In genomic region chr9:70679132-70680091, GRCm38 (mm10) we compare ENCODE assay signal across 8 mouse cellular contexts. TPM values are rescaled to one million over a fixed set of nuclear protein-coding genes. Genes with fewer than 3 reads are reported as not detected.
DNase-seq lines count a peak whose midpoint lies in the region; ATAC-seq and TF ChIP-seq lines count a peak whose summit lies in the region.

No protein-coding gene starts in this region.

- WGBS in forebrain, embryonic 13.5 days, result 1% methylated on average over 51 of the region's 103 CpGs

- peak overlapping the region; percentile 98 for H3K9ac ChIP-seq in MEL (ENCODE audit: control insufficient read depth, low read depth, low read length, poor library complexity, severe bottlenecking)
- peak overlapping the region; percentile 94 for H3K9ac ChIP-seq in forebrain, embryonic 13.5 days

- peak in 1 of 2 experiments; percentile 9; a peak in 1 of 4 replicates for TF ChIP-seq EP300 in MEL (IDR thresholded peaks at IDR 0.05; ENCODE audit: low read depth in 1 of 2, low read length in 2 of 2)

- peak; percentile 78 for DNase-seq in MEL (ENCODE audit: low read depth, low spot score)
- peak; percentile 68 for DNase-seq in brain, embryonic 14.5 days (ENCODE audit: low read depth)
- peak; percentile 21 for DNase-seq in heart, postnatal 25 days (ENCODE audit: low spot score)
- DNase-seq in layer of hippocampus, adult 18-20 months (ENCODE audit: low spot score in 2 of 2), result peak; percentile 9 to 14
- DNase-seq in lung, postnatal 10 days, result peak; percentile 62
- peak; percentile 8 for DNase-seq in ovary, adult 18-20 months (ENCODE audit: low spot score)
- DNase-seq in thymus, postnatal 4 days, result peak; percentile 73

- peak overlapping the region; percentile 60 to 99 for H3K4me3 ChIP-seq in MEL (ENCODE audit: control insufficient read depth in 1 of 2, insufficient read depth in 1 of 2, low read depth in 2 of 2, low read length in 2 of 2)
- H3K4me3 ChIP-seq in forebrain, embryonic 13.5 days, result peak overlapping the region; percentile 97

- H3K36me3 ChIP-seq in MEL (ENCODE audit: control insufficient read depth in 1 of 2, insufficient read depth in 2 of 2, low read length in 2 of 2), result peaks cover 2 to 40% of the 10 kb centered on the region in 2 experiments
- H3K36me3 ChIP-seq in forebrain, embryonic 13.5 days (ENCODE audit: poor library complexity, severe bottlenecking), result no peaks in the 10 kb centered on the region

- no peak; the same call in 1 of the 2 replicates for ATAC-seq in forebrain, embryonic 13.5 days

- peak overlapping the region; percentile 89 for H3K4me2 ChIP-seq in forebrain, embryonic 13.5 days

- peak in 1 of 2 experiments; percentile 33; a peak in 1 of 4 replicates for TF ChIP-seq POLR2A in MEL (IDR thresholded peaks at IDR 0.05; ENCODE audit: control insufficient read depth in 1 of 2, insufficient read depth in 1 of 2, low read depth in 1 of 2, low read length in 2 of 2, poor library complexity in 1 of 2)
- no peak for TF ChIP-seq POLR2A in brain, embryonic 14.5 days (IDR thresholded peaks at IDR 0.05; ENCODE audit: borderline replicate concordance, extremely low read depth, insufficient read depth, insufficient read length, poor library complexity, severe bottlenecking)

- H3K27ac ChIP-seq in MEL (ENCODE audit: control insufficient read depth, low read depth, low read length), result peak overlapping the region; percentile 86
- H3K27ac ChIP-seq in forebrain, embryonic 13.5 days, result peak overlapping the region; percentile 98

- peaks cover 14 to 30% of the 10 kb centered on the region in 2 experiments for H3K4me1 ChIP-seq in MEL (ENCODE audit: control insufficient read depth in 1 of 2, insufficient read depth in 2 of 2, low read length in 2 of 2)
- peaks cover 25% of the 10 kb centered on the region for H3K4me1 ChIP-seq in forebrain, embryonic 13.5 days

- no peaks in the 10 kb centered on the region for H3K27me3 ChIP-seq in MEL (ENCODE audit: control insufficient read depth in 1 of 2, insufficient read depth in 2 of 2, low read length in 2 of 2)
- no peaks in the 10 kb centered on the region for H3K27me3 ChIP-seq in forebrain, embryonic 13.5 days

- H3K79me2 ChIP-seq in MEL (ENCODE audit: control insufficient read depth, insufficient read depth, low read length, poor library complexity), result peaks cover 42% of the 10 kb centered on the region

- no peak for TF ChIP-seq RAD21 in MEL (IDR thresholded peaks at IDR 0.05; ENCODE audit: low read depth, low read length)

- intact Hi-C loops in heart, postnatal 25 days (cut with DNase I), result loop anchor here (2.0 to 5.0 kb wide), 3 partner anchors 23 to 248 kb away; partner anchors contain the start of genes Gm10642 and Mindy2

- no peaks in the 10 kb centered on the region for H3K9me3 ChIP-seq in MEL (replicated peaks; ENCODE audit: insufficient read depth, low read length)
- H3K9me3 ChIP-seq in forebrain, embryonic 13.5 days (replicated peaks), result no peaks in the 10 kb centered on the region

- no peak for TF ChIP-seq CTCF in MEL (IDR thresholded peaks at IDR 0.05 in 2 of 3, conservative IDR thresholded peaks at IDR 0.05 in 1 of 3; ENCODE audit: control insufficient read depth in 1 of 3, insufficient read depth in 1 of 3, low read depth in 2 of 3, low read length in 3 of 3, poor library complexity in 1 of 3, severe bottlenecking in 1 of 3)
- no peak for TF ChIP-seq CTCF in brain, embryonic 14.5 days (IDR thresholded peaks at IDR 0.05; ENCODE audit: borderline replicate concordance, extremely low read depth, insufficient read depth, insufficient read length)

TF ChIP-seq in MEL, 35 proteins besides CTCF, POLR2A, EP300 and RAD21:
- no peak for TF ChIP-seq GABPA (IDR thresholded peaks at IDR 0.05; ENCODE audit: low read depth, low read length)
- no peak for TF ChIP-seq GATA1 (IDR thresholded peaks at IDR 0.05; ENCODE audit: low read depth, low read length)
- peak; percentile 23; the same call in 1 of the 2 replicates for TF ChIP-seq SIN3A (IDR thresholded peaks at IDR 0.05; ENCODE audit: low read length)
- TF ChIP-seq ELF1 (IDR thresholded peaks at IDR 0.05; ENCODE audit: low read depth, low read length), result no peak
- TF ChIP-seq E2F4 (IDR thresholded peaks at IDR 0.05; ENCODE audit: borderline replicate concordance, low read depth, low read length), result no peak
- TF ChIP-seq USF2 (IDR thresholded peaks at IDR 0.05; ENCODE audit: borderline replicate concordance in 1 of 2, insufficient read depth in 1 of 2, low read depth in 1 of 2, low read length in 2 of 2), result no peak
- TF ChIP-seq TBP (IDR thresholded peaks at IDR 0.05; ENCODE audit: low read depth, low read length), result no peak
- no peak for TF ChIP-seq RCOR1 (IDR thresholded peaks at IDR 0.05; ENCODE audit: low read depth, low read length)
- no peak for TF ChIP-seq BHLHE40 (IDR thresholded peaks at IDR 0.05; ENCODE audit: borderline replicate concordance, low read depth, low read length)
- no peak for TF ChIP-seq NRF1 (IDR thresholded peaks at IDR 0.05; ENCODE audit: insufficient read depth, low read depth, low read length, poor library complexity, severe bottlenecking)
- TF ChIP-seq ETS1 (IDR thresholded peaks at IDR 0.05; ENCODE audit: low read depth, low read length), result no peak
- TF ChIP-seq CHD1 (IDR thresholded peaks at IDR 0.05; ENCODE audit: low read depth, low read length), result peak; percentile 43; the same call in 1 of the 2 replicates
- no peak for TF ChIP-seq HCFC1 (IDR thresholded peaks at IDR 0.05; ENCODE audit: low read depth, low read length)
- no peak for TF ChIP-seq POLR2AphosphoS5 (IDR thresholded peaks at IDR 0.05; ENCODE audit: borderline replicate concordance, low read depth, low read length)
- TF ChIP-seq ZNF384 (IDR thresholded peaks at IDR 0.05; ENCODE audit: low read depth, low read length), result no peak
- TF ChIP-seq SMC3 (IDR thresholded peaks at IDR 0.05; ENCODE audit: low read depth, low read length), result no peak
- no peak for TF ChIP-seq ZC3H11A (IDR thresholded peaks at IDR 0.05; ENCODE audit: low read depth, low read length)
- TF ChIP-seq TCF12 (IDR thresholded peaks at IDR 0.05; ENCODE audit: low read depth, low read length), result peak; percentile 13; the same call in 1 of the 2 replicates
- TF ChIP-seq MXI1 (IDR thresholded peaks at IDR 0.05; ENCODE audit: low read depth, low read length), result peak; percentile 41; the same call in 1 of the 2 replicates
- TF ChIP-seq MYC (IDR thresholded peaks at IDR 0.05; ENCODE audit: low read depth, low read length), result no peak
- no peak for TF ChIP-seq ZKSCAN1 (IDR thresholded peaks at IDR 0.05; ENCODE audit: low read depth, low read length)
- TF ChIP-seq CHD2 (IDR thresholded peaks at IDR 0.05; ENCODE audit: low read length), result no peak
- no peak for TF ChIP-seq NELFE (IDR thresholded peaks at IDR 0.05; ENCODE audit: low read depth, low read length)
- TF ChIP-seq TAL1 (IDR thresholded peaks at IDR 0.05; ENCODE audit: low read length), result no peak
- no peak for TF ChIP-seq KAT2A (conservative IDR thresholded peaks at IDR 0.05; ENCODE audit: low read depth, low read length)
- TF ChIP-seq MAX (IDR thresholded peaks at IDR 0.05; ENCODE audit: low read length), result no peak; the same call in 1 of the 2 replicates
- TF ChIP-seq ZMIZ1 (IDR thresholded peaks at IDR 0.05; ENCODE audit: low read depth, low read length), result 0 out of 2 replicates have a peak, but pooled peaks have one; percentile 0
- TF ChIP-seq MAFK (IDR thresholded peaks at IDR 0.05; ENCODE audit: borderline replicate concordance, low read depth, low read length), result 0 out of 2 replicates have a peak, but pooled peaks have one; percentile 31
- TF ChIP-seq MAZ (IDR thresholded peaks at IDR 0.05; ENCODE audit: low read depth, low read length), result no peak
- TF ChIP-seq MYB (IDR thresholded peaks at IDR 0.05; ENCODE audit: low read depth, low read length), result no peak
- 0 out of 2 replicates have a peak, but pooled peaks have one; percentile 29 for TF ChIP-seq USF1 (IDR thresholded peaks at IDR 0.05; ENCODE audit: low read depth, low read length)
- no peak for TF ChIP-seq POLR2AphosphoS2 (IDR thresholded peaks at IDR 0.05; ENCODE audit: low read length)
- TF ChIP-seq JUND (IDR thresholded peaks at IDR 0.05; ENCODE audit: low read depth, low read length), result no peak
- no peak for TF ChIP-seq UBTF (IDR thresholded peaks at IDR 0.05; ENCODE audit: borderline replicate concordance, insufficient read depth, low read depth, low read length)
- TF ChIP-seq MEF2A (IDR thresholded peaks at IDR 0.05; ENCODE audit: extremely low read depth, insufficient replicate concordance, low read depth, low read length, poor library complexity, severe bottlenecking), result no peak

RNA-seq across cellular contexts. Expression of gene Adam10, which starts 0.6 kb away (rescaled TPM):
- total RNA-seq in MEL (2012; rRNA removed), result 20.3 and 23.1 TPM in 2 replicates
- 100 to 1,000 TPM in 1 of 2 experiments, 10 to 100 TPM in 1; 52.0 to 127 TPM for polyA plus RNA-seq in MEL (2012; ENCODE audit: insufficient read depth in 1 of 2, insufficient read length in 2 of 2, low read depth in 1 of 2, low replicate concordance in 2 of 2, missing spikeins in 1 of 2)
- polyA plus RNA-seq in brain, embryonic 14.5 days (2012; rRNA removed), result 42.4 and 56.3 TPM in 2 replicates
- polyA plus RNA-seq in forebrain, embryonic 13.5 days (2015; fragmentation: Nextera tagmentation; extraction: Ambion mirVana), result 60.8 and 61.6 TPM in 2 replicates
- total RNA-seq in heart, postnatal 25 days (2021), result 10 to 100 TPM; 37.0 to 44.5 TPM
- 10 to 100 TPM; 65.8 to 68.4 TPM for total RNA-seq in layer of hippocampus, adult 18-20 months (2021)

RNA-seq across cellular contexts. Expression of gene Mindy2, which starts 22.4 kb away (rescaled TPM):
- total RNA-seq in MEL (2012; rRNA removed), result 6.3 and 7.8 TPM in 2 replicates
- polyA plus RNA-seq in MEL (2012; ENCODE audit: insufficient read depth in 1 of 2, insufficient read length in 2 of 2, low read depth in 1 of 2, low replicate concordance in 2 of 2, missing spikeins in 1 of 2), result 1 to 10 TPM in 1 of 2 experiments, not detected in 1; 6.8 TPM
- 12.7 and 17.2 TPM in 2 replicates for polyA plus RNA-seq in brain, embryonic 14.5 days (2012; rRNA removed)
- 10.2 and 10.9 TPM in 2 replicates for polyA plus RNA-seq in forebrain, embryonic 13.5 days (2015; fragmentation: Nextera tagmentation; extraction: Ambion mirVana)
- total RNA-seq in heart, postnatal 25 days (2021), result 10 to 100 TPM; 32.2 to 38.6 TPM
- total RNA-seq in layer of hippocampus, adult 18-20 months (2021), result 10 to 100 TPM; 33.7 to 35.3 TPM

RNA-seq across cellular contexts. Expression of gene Gm10642, which starts 23.4 kb away (rescaled TPM):
- total RNA-seq in MEL (2012; rRNA removed), result 1.3 and 2.0 TPM in 2 replicates
- polyA plus RNA-seq in MEL (2012; ENCODE audit: insufficient read depth in 1 of 2, insufficient read length in 2 of 2, low read depth in 1 of 2, low replicate concordance in 2 of 2, missing spikeins in 1 of 2), result 1 to 10 TPM in 1 of 2 experiments, not detected in 1; 1.3 TPM
- 0.50 and 0.90 TPM in 2 replicates for polyA plus RNA-seq in brain, embryonic 14.5 days (2012; rRNA removed)
- polyA plus RNA-seq in forebrain, embryonic 13.5 days (2015; fragmentation: Nextera tagmentation; extraction: Ambion mirVana), result 0.11 and 0.15 TPM in 2 replicates
- total RNA-seq in heart, postnatal 25 days (2021), result under 1 TPM; 0.36 to 0.42 TPM
- total RNA-seq in layer of hippocampus, adult 18-20 months (2021), result 1 to 10 TPM in 1 of 2 experiments, under 1 TPM in 1; 0.84 to 1.3 TPM

Comparison
In these comparisons a context has a peak if more than half of its experiments do, and no peak if none do; other contexts are left out.
1. DNase-seq: peak in every context shown above with its lines; median percentile 78 in MEL; 73 in thymus, postnatal 4 days; 68 in brain, embryonic 14.5 days; 62 in lung, postnatal 10 days; 21 in heart, postnatal 25 days; 12 in layer of hippocampus, adult 18-20 months; 8 in ovary, adult 18-20 months.